Mouse (Mus musculus) hindbrain, embryonic 15.5 days (tissue): Measurements from ENCODE around the gene Reps2. TPM values are rescaled to one million over a fixed set of nuclear protein-coding genes. Genes with fewer than 3 reads are reported as not detected.

Source experiments
- ATAC-seq: fragments of 200-750 bp; cut with Nextera tagmentation; 2 replicates; pipeline ENCODE4 v1.8.0; 2017; ENCODE audit warnings: low read depth, moderate number of reproducible peaks, moderate TSS enrichment; ENCODE audit not compliant: low FRiP score
- H3K27ac ChIP-seq: fragments of 300-500 bp; sonication (generic); replicated peaks from 2 replicates; pipeline ENCODE4 v1.5.1; 2015; ENCODE audit warnings: mild to moderate bottlenecking, inconsistent platforms
- H3K27me3 ChIP-seq: fragments of 300-500 bp; sonication (generic); 2 replicates; pipeline ENCODE4 v1.6.1; 2015; ENCODE audit warnings: control low read depth, inconsistent platforms
- H3K36me3 ChIP-seq: fragments of 300-500 bp; sonication (generic); 2 replicates; pipeline ENCODE4 v1.6.1; 2015; ENCODE audit warnings: control low read depth, inconsistent platforms
- H3K4me1 ChIP-seq: fragments of 300-500 bp; sonication (generic); replicated peaks from 2 replicates; pipeline ENCODE4 v1.6.1; 2015; ENCODE audit warnings: control low read depth, inconsistent platforms
- H3K4me2 ChIP-seq: fragments of 300-500 bp; sonication (generic); 2 replicates; pipeline ENCODE4 v1.6.1; 2015; ENCODE audit warnings: moderate library complexity, mild to moderate bottlenecking, inconsistent platforms
- H3K4me3 ChIP-seq: fragments of 300-500 bp; sonication (generic); 2 replicates; pipeline ENCODE4 v1.5.1; 2015; ENCODE audit warnings: mild to moderate bottlenecking, inconsistent platforms
- H3K9ac ChIP-seq: fragments of 300-500 bp; sonication (generic); 2 replicates; pipeline ENCODE4 v1.6.1; 2015; ENCODE audit warnings: inconsistent platforms
- H3K9me3 ChIP-seq: fragments of 300-500 bp; sonication (generic); 2 replicates; pipeline ENCODE4 v1.6.1; 2016; ENCODE audit warnings: control low read depth, inconsistent platforms
- WGBS: fragments of 180-500 bp; shearing (Covaris S2); methylation state at CpG from one replicate; pipeline ENCODE4 v1.1.7; 2015; 5-methylcytosine and 5-hydroxymethylcytosine counted together
- polyA plus RNA-seq: library from polyadenylated mRNA; unstranded; fragments of >200 nt; fragmentation: Nextera tagmentation; extraction: Ambion mirVana; gene quantifications from 2 replicates; pipeline ENCODE4 v1.2.1, GENCODE M21; 2015

The Reps2 gene
- polyA plus RNA-seq, 1 experiment from 2014 or later, result 3.4 TPM

DNA sequence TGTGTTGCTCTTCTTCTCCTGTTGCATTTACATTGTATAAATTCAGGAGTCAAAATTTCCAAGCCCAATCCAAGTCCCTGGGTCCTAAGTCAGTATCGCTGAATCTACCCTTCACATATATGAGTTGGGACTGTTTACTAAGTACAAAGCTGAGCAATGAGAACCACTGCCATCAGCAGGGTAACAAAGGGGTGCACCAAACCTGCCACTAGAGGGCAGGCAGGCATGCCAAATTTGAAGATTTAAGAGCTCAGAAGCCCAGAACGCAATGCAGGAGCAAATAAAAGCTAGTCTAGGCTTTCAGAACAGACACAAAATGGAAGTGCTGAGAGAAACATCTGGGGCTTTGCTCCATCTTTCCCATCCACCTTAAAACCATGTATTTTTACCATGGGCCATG lies 116.2 kb downstream of the Reps2 start:
- Histone ChIP-seq H3K9me3 (no peaks in the 10 kb centered on the region), H3K4me3 (no peak overlapping the region), H3K9ac (no peak overlapping the region), H3K36me3 (no peaks in the 10 kb centered on the region), H3K4me2 (no peak overlapping the region), H3K4me1 (no peaks in the 10 kb centered on the region), H3K27ac (no peak overlapping the region), H3K27me3 (peaks cover 22% of the 10 kb centered on the region; the same call in 1 of the 2 replicates)
- ATAC-seq, result no peak
- 38% methylated on average over 2 of the region's 2 CpGs for WGBS

DNA sequence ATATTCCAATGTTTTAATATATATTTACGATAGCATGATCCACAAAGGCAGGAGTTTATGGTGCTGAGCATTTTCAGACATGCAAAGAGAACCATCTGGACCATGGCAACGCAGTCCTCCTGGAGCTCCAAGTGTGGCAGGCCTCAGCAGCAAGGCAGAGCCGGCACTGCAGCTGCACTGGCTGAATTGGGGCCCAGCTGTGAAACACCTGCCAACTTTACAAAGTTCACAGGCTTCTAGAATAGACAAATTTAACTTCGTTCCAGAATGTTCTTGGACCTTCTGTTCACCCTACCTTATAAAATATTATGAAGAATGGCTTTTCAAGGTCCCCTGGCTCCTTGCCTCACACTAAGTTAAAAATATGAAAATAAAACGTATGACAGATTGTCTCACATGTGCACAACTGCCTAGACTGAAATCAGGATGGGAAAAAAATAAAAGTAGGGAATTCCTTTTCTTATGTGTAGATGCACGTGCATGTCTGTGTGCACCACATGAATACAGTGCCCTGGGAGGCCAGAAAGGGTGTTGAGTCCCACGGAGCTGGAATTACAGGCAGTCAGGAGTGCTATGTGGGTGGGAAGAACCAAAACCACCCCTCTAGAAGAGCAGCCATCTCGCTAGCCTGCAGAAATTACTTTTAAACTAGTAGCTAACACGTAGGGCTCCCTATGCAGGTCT lies 121.5 kb downstream of the Reps2 start:
- no peak overlapping the region for H3K27ac ChIP-seq
- H3K9me3 ChIP-seq, result no peaks in the 10 kb centered on the region
- H3K27me3 ChIP-seq, result peaks cover 11% of the 10 kb centered on the region; the same call in 1 of the 2 replicates
- no peak overlapping the region for H3K4me2 ChIP-seq
- WGBS, result 48% methylated on average over 9 of the region's 9 CpGs
- H3K9ac ChIP-seq, result no peak overlapping the region
- no peak overlapping the region for H3K4me3 ChIP-seq
- H3K36me3 ChIP-seq, result no peaks in the 10 kb centered on the region
- ATAC-seq, result no peak
- no peaks in the 10 kb centered on the region for H3K4me1 ChIP-seq

DNA sequence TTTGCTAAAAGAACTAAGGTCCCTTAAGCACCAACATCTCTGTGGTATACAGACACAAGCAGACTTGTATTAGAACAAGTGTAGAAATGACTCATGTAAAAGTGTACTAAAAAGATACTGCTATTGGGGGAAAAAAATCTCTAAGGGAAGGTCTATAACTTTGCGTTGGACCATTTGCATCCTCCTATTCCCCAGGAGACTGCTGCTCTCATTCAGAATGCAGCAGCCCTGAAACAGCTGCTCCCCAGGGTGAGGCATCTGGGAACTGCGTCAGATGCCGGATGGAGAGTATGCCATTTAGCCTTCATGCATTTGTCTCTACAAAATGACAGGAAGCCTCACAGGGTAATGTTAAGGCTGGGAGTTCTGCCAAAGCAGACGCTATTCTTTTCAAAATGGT lies 122.3 kb downstream of the Reps2 start:
- Histone ChIP-seq H3K4me2 (no peak overlapping the region), H3K36me3 (no peaks in the 10 kb centered on the region), H3K4me1 (no peaks in the 10 kb centered on the region), H3K27ac (no peak overlapping the region), H3K9ac (no peak overlapping the region), H3K4me3 (no peak overlapping the region), H3K9me3 (no peaks in the 10 kb centered on the region), H3K27me3 (peaks cover 12% of the 10 kb centered on the region; the same call in 1 of the 2 replicates)
- 0 out of 2 replicates have a peak, but pooled peaks have one; percentile 23 for ATAC-seq
- WGBS, result 34% methylated on average over 4 of the region's 4 CpGs

DNA sequence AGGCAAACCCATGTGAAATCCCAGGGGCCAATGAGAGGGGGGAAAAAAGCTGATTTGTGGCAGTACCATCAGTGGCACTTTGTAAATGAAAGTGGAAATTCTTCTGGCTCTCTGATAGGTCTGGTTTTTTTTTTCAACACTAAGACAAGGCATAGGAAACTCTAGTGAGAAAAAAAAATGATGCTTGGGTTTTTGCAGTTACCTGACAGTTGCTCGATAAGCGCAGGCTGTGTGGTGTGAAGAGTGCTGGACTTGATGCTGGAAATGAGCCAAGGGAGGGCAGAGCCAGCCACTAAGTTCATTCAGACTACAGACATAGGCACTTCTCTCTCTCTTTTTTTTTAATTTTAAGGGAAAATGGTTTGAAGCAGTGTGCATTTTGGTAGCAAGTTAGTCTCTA lies 123.1 kb downstream of the Reps2 start:
- H3K4me2 ChIP-seq, result no peak overlapping the region
- H3K27me3 ChIP-seq, result 0 out of 2 replicates have a peak, but pooled peaks cover 7% of the 10 kb centered on the region
- H3K9me3 ChIP-seq, result no peaks in the 10 kb centered on the region
- H3K4me3 ChIP-seq, result no peak overlapping the region
- H3K9ac ChIP-seq, result no peak overlapping the region
- H3K36me3 ChIP-seq, result no peaks in the 10 kb centered on the region
- no peak for ATAC-seq
- WGBS, result 72% methylated on average over 2 of the region's 2 CpGs
- H3K4me1 ChIP-seq, result no peaks in the 10 kb centered on the region
- no peak overlapping the region; the same call in 1 of the 2 replicates for H3K27ac ChIP-seq

DNA sequence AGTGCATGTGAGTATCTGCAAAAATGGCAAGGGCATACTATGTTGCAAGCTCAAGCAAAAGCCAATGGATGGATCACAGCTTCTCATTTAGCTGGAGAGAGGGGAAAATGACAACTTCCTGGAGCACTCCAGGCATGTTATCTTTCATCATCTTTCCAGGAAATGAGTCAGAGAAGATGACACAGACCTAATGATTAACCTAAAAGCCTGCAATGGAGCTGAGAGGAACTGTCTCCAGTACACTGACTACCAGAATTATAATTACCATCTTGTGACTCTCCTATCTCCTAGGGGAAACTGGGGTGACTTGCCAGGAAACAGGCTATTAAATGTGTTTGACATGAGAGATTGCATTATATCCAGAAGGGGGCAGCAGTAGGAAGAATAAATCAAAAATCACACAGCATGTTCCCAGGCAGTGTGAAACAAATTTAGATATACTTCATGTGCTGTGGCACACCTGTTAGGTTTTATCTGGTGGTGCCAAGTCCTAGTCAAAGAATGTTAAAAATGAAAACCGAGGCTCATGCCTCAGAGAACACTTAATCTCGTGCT lies 132.9 kb downstream of the Reps2 start:
- H3K4me3 ChIP-seq, result no peak overlapping the region
- H3K4me2 ChIP-seq, result no peak overlapping the region
- 57% methylated on average over 2 of the region's 2 CpGs for WGBS
- no peaks in the 10 kb centered on the region for H3K4me1 ChIP-seq
- ATAC-seq, result no peak
- no peaks in the 10 kb centered on the region for H3K36me3 ChIP-seq
- peaks cover 12% of the 10 kb centered on the region for H3K27me3 ChIP-seq
- no peaks in the 10 kb centered on the region for H3K9me3 ChIP-seq
- no peak overlapping the region for H3K27ac ChIP-seq
- H3K9ac ChIP-seq, result no peak overlapping the region

DNA sequence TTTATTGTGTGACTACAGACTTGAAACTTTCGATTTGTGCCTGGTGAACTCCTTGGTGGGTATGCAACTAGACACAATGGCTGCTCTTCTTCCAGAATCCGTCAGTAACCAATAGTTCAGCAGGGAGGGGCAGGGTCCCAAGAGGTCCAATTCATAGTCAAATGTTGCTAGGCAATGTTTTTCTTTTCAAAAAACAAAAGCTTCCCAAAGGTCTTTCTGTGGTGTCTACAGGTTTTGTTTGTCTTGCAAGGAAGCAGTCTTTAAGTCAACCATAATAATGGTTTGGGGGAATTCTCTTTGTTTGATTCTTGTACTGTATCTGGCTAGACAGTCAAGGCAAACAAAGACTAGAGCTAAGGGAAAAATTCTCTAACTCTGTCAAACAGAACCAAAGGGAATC lies 138.3 kb downstream of the Reps2 start:
- H3K4me1 ChIP-seq, result no peaks in the 10 kb centered on the region
- H3K9ac ChIP-seq, result no peak overlapping the region
- no peak overlapping the region for H3K4me2 ChIP-seq
- no peak for ATAC-seq
- no peak overlapping the region for H3K4me3 ChIP-seq
- peaks cover 11% of the 10 kb centered on the region; the same call in 1 of the 2 replicates for H3K27me3 ChIP-seq
- no peaks in the 10 kb centered on the region for H3K9me3 ChIP-seq
- WGBS, result 25% methylated on average over 2 of the region's 2 CpGs
- no peak overlapping the region for H3K27ac ChIP-seq
- H3K36me3 ChIP-seq, result no peaks in the 10 kb centered on the region

DNA sequence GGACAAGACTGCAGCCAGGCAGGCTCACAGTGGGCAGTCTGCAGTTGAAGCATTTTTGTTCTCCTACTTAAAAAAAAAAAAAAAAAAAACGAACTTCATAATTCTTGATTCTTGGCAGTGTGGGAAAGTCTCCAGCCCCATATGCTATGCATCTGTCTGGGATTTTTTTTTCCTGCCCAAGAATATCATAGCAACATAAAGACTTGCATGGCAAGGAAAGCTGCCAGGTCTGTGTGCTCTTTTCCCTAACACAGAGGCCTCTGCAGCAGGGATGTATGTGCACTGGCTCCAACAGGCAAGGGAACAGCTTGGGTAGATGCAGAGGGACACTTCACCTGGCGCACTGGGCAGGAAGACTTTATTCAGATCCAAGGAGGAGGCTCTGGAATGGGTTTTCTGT lies 140.0 kb downstream of the Reps2 start:
- Histone ChIP-seq H3K27me3 (0 out of 2 replicates have a peak, but pooled peaks cover 12% of the 10 kb centered on the region), H3K9ac (no peak overlapping the region), H3K36me3 (no peaks in the 10 kb centered on the region), H3K4me1 (no peaks in the 10 kb centered on the region), H3K4me2 (no peak overlapping the region), H3K9me3 (no peaks in the 10 kb centered on the region), H3K27ac (no peak overlapping the region), H3K4me3 (no peak overlapping the region)
- ATAC-seq, result no peak
- WGBS, result 52% methylated on average over 2 of the region's 2 CpGs

DNA sequence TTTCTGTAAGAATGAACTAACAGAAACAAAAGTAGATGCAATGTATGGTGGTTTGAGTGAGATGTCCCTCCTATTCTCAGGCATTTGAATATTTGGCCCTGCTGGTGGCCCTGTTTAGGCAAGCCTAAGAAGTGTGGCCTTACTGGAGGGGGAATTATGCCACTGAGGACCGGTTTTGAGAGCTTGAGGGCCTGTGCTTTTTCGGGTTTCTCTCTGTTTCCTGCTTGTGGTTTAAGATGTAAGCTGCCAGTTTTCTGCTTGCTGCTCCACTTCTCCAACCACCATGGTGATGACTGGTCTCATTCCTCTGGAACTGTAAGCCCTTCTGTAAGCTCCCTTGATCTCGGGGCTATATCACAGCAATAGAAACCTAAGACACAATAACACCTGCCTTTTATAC lies 142.5 kb downstream of the Reps2 start:
- Histone ChIP-seq H3K27ac (no peak overlapping the region), H3K9ac (no peak overlapping the region), H3K36me3 (no peaks in the 10 kb centered on the region), H3K4me1 (no peaks in the 10 kb centered on the region), H3K27me3 (0 out of 2 replicates have a peak, but pooled peaks cover 9% of the 10 kb centered on the region), H3K9me3 (no peaks in the 10 kb centered on the region), H3K4me2 (no peak overlapping the region), H3K4me3 (no peak overlapping the region)
- ATAC-seq, result no peak
- 82% methylated on average over 3 of the region's 3 CpGs for WGBS

DNA sequence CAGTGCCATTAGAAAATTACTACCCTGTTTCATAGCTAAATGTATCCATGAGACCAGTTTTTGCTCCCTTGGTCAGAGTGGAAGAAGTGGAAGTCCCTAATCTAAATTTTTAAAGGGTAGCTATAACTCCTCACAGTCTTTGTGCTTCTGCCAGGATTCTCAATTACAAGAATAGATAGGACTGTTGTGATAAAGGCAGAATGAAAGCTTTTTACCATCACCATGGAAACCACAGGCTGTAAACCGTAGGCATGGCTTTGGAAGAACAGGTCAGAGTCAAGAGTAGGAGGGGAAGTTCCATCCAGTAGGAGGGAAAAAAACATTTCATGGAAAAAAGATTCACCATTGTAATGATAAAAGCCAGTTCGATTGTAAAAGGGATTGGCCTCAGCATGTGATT lies 147.0 kb downstream of the Reps2 start:
- Histone ChIP-seq H3K4me2 (no peak overlapping the region), H3K9me3 (no peaks in the 10 kb centered on the region), H3K27ac (no peak overlapping the region), H3K9ac (no peak overlapping the region), H3K27me3 (0 out of 2 replicates have a peak, but pooled peaks cover 10% of the 10 kb centered on the region), H3K36me3 (no peaks in the 10 kb centered on the region), H3K4me1 (no peaks in the 10 kb centered on the region), H3K4me3 (no peak overlapping the region)
- ATAC-seq, result no peak
- WGBS, result 41% methylated on average over 2 of the region's 2 CpGs

DNA sequence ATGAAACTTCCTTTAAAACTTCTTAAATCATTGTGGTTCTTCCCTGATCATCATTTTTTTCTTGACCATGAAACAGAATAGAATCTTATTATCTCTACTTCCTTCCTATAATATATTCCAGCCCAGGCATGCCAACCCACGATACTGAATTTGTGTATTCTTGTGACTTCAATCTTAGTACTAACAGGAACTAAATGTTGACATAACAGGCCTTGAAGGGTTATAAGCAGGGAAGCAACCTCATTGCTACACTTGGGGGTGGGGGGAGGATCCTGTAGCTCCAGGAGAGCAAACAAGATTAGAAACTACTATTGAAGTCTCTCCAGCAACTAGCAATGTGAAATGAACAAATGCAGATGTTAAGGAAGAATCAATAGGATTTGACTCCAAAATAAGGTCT lies 154.8 kb downstream of the Reps2 start:
- Histone ChIP-seq H3K36me3 (no peaks in the 10 kb centered on the region), H3K4me3 (no peak overlapping the region), H3K4me1 (no peaks in the 10 kb centered on the region), H3K27ac (no peak overlapping the region), H3K4me2 (no peak overlapping the region), H3K9ac (no peak overlapping the region), H3K9me3 (no peaks in the 10 kb centered on the region), H3K27me3 (0 out of 2 replicates have a peak, but pooled peaks cover 7% of the 10 kb centered on the region)
- 83% methylated on average over 1 of the region's 1 CpGs for WGBS
- ATAC-seq, result no peak

DNA sequence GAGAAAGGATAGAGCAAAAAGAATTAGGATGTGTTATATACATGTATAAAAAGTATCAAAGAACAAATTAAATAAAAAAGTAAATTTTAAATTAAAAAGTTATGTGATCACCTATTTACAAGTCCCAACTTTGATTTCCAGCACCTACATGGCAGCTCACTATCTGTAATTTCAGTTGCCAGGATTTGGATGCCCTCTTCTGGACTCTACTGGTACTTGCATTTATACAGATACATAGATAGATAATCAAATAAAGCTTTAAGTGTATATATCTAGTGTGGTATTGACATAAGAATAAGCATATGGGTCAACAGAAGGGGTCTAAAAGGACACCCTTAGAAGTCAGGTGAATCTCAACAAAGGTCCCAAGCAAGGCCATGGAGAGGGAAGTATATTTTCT lies 155.7 kb downstream of the Reps2 start:
- Histone ChIP-seq H3K27ac (no peak overlapping the region), H3K4me3 (no peak overlapping the region), H3K4me1 (no peaks in the 10 kb centered on the region), H3K9ac (no peak overlapping the region), H3K36me3 (no peaks in the 10 kb centered on the region), H3K9me3 (no peaks in the 10 kb centered on the region), H3K4me2 (no peak overlapping the region), H3K27me3 (0 out of 2 replicates have a peak, but pooled peaks cover 7% of the 10 kb centered on the region)
- no peak for ATAC-seq

DNA sequence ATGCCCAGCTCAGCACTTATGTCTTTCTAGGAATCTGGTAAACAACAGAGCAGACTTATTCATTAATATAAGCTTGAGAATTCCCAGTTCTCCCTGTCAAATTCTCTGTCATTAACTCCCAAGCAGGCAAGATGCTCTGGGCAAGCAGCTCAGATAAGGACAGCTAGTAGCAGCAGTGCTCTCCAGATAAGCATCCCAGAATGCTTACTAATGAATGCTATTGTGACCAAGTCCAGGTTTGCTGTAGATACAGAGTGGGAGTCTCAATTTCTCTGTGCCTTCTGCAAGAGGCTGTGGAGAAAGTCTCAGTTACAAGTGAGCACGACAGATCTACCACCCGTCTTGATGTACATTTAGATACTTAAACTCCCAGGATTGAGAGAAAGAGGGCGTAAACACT lies 173.2 kb downstream of the Reps2 start:
- Histone ChIP-seq H3K4me1 (no peaks in the 10 kb centered on the region), H3K9me3 (no peaks in the 10 kb centered on the region), H3K36me3 (no peaks in the 10 kb centered on the region), H3K4me2 (no peak overlapping the region), H3K9ac (no peak overlapping the region), H3K27me3 (no peaks in the 10 kb centered on the region), H3K27ac (no peak overlapping the region), H3K4me3 (no peak overlapping the region)
- ATAC-seq, result no peak
- WGBS, result 89% methylated on average over 3 of the region's 3 CpGs
